Mouse (Mus musculus): ENCODE data around the gene Taf4. TPM values are rescaled to one million over a fixed set of nuclear protein-coding genes. Genes with fewer than 3 reads are reported as not detected.

The Taf4 gene
- total and polyA plus RNA-seq, 3 experiments = 6.3 to 21.8 TPM; not detected in 1

- TF ChIP-seq GABPA (IDR thresholded peaks at IDR 0.05; ENCODE audit: low read depth, low read length) (no peak), SIN3A (IDR thresholded peaks at IDR 0.05; ENCODE audit: low read length) (no peak)
These were observed 106.6 kb downstream of the Taf4 start (continued) for GRCm38 (mm10) chr2:179869871-179870270.

- H3K27ac ChIP-seq (ENCODE audit: control insufficient read depth, low read depth, low read length) = no peak overlapping the region
- no peaks in the 10 kb centered on the region for H3K27me3 ChIP-seq (ENCODE audit: control insufficient read depth in 1 of 2, insufficient read depth in 2 of 2, low read length in 2 of 2)
- H3K36me3 ChIP-seq (ENCODE audit: control insufficient read depth in 1 of 2, insufficient read depth in 2 of 2, low read length in 2 of 2) = no peaks in the 10 kb centered on the region
- H3K9me3 ChIP-seq (replicated peaks; ENCODE audit: insufficient read depth, low read length) = no peaks in the 10 kb centered on the region
- H3K9ac ChIP-seq (ENCODE audit: control insufficient read depth, low read depth, low read length, poor library complexity, severe bottlenecking) = no peak overlapping the region
- H3K4me3 ChIP-seq (ENCODE audit: control insufficient read depth in 1 of 2, insufficient read depth in 1 of 2, low read depth in 2 of 2, low read length in 2 of 2) = no peak overlapping the region
- H3K79me2 ChIP-seq (ENCODE audit: control insufficient read depth, insufficient read depth, low read length, poor library complexity) = no peaks in the 10 kb centered on the region
- H3K4me1 ChIP-seq (ENCODE audit: control insufficient read depth in 1 of 2, insufficient read depth in 2 of 2, low read length in 2 of 2) = no peaks in the 10 kb centered on the region
- no peak for DNase-seq (ENCODE audit: low read depth, low spot score)
- TF ChIP-seq MYB (IDR thresholded peaks at IDR 0.05; ENCODE audit: low read depth, low read length) (no peak), USF2 (IDR thresholded peaks at IDR 0.05; ENCODE audit: borderline replicate concordance in 1 of 2, insufficient read depth in 1 of 2, low read depth in 1 of 2, low read length in 2 of 2) (no peak)
These were observed 108.8 kb downstream of the Taf4 start for GRCm38 (mm10) chr2:179867669-179868068.

- Histone ChIP-seq H3K27me3 (ENCODE audit: control insufficient read depth in 1 of 2, insufficient read depth in 2 of 2, low read length in 2 of 2) (no peaks in the 10 kb centered on the region), H3K4me3 (ENCODE audit: control insufficient read depth in 1 of 2, insufficient read depth in 1 of 2, low read depth in 2 of 2, low read length in 2 of 2) (no peak overlapping the region), H3K9ac (ENCODE audit: control insufficient read depth, low read depth, low read length, poor library complexity, severe bottlenecking) (no peak overlapping the region), H3K36me3 (ENCODE audit: control insufficient read depth in 1 of 2, insufficient read depth in 2 of 2, low read length in 2 of 2) (no peaks in the 10 kb centered on the region), H3K79me2 (ENCODE audit: control insufficient read depth, insufficient read depth, low read length, poor library complexity) (no peaks in the 10 kb centered on the region), H3K27ac (ENCODE audit: control insufficient read depth, low read depth, low read length) (no peak overlapping the region), H3K9me3 (replicated peaks; ENCODE audit: insufficient read depth, low read length) (no peaks in the 10 kb centered on the region), H3K4me1 (ENCODE audit: control insufficient read depth in 1 of 2, insufficient read depth in 2 of 2, low read length in 2 of 2) (no peaks in the 10 kb centered on the region)
- DNase-seq (ENCODE audit: low read depth, low spot score) = no peak
- TF ChIP-seq NELFE (IDR thresholded peaks at IDR 0.05; ENCODE audit: low read depth, low read length) (no peak), MAX (IDR thresholded peaks at IDR 0.05; ENCODE audit: low read length) (no peak), MAFK (IDR thresholded peaks at IDR 0.05; ENCODE audit: borderline replicate concordance, low read depth, low read length) (no peak), TCF12 (IDR thresholded peaks at IDR 0.05; ENCODE audit: low read depth, low read length) (no peak), E2F4 (IDR thresholded peaks at IDR 0.05; ENCODE audit: borderline replicate concordance, low read depth, low read length) (no peak), GATA1 (IDR thresholded peaks at IDR 0.05; ENCODE audit: low read depth, low read length) (no peak), ZNF384 (IDR thresholded peaks at IDR 0.05; ENCODE audit: low read depth, low read length) (no peak), TBP (IDR thresholded peaks at IDR 0.05; ENCODE audit: low read depth, low read length) (no peak), USF1 (IDR thresholded peaks at IDR 0.05; ENCODE audit: low read depth, low read length) (no peak), GABPA (IDR thresholded peaks at IDR 0.05; ENCODE audit: low read depth, low read length) (no peak)
These were observed 111.3 kb downstream of the Taf4 start for GRCm38 (mm10) chr2:179865097-179865496.

GRCm38 (mm10) chr2:179863266-179863665, 113.2 kb downstream of the Taf4 start:
- no peaks in the 10 kb centered on the region for H3K27me3 ChIP-seq (ENCODE audit: control insufficient read depth in 1 of 2, insufficient read depth in 2 of 2, low read length in 2 of 2)
- no peak overlapping the region for H3K27ac ChIP-seq (ENCODE audit: control insufficient read depth, low read depth, low read length)
- H3K79me2 ChIP-seq (ENCODE audit: control insufficient read depth, insufficient read depth, low read length, poor library complexity) = no peaks in the 10 kb centered on the region
- TF ChIP-seq CTCF (IDR thresholded peaks at IDR 0.05 in 2 of 3, conservative IDR thresholded peaks at IDR 0.05 in 1 of 3; ENCODE audit: control insufficient read depth in 1 of 3, insufficient read depth in 1 of 3, low read depth in 2 of 3, low read length in 3 of 3, poor library complexity in 1 of 3, severe bottlenecking in 1 of 3) (peak in 1 of 3 experiments; percentile 2; a peak in 1 of 6 replicates), SIN3A (IDR thresholded peaks at IDR 0.05; ENCODE audit: low read length) (no peak), SMC3 (IDR thresholded peaks at IDR 0.05; ENCODE audit: low read depth, low read length) (no peak)
- no peaks in the 10 kb centered on the region for H3K4me1 ChIP-seq (ENCODE audit: control insufficient read depth in 1 of 2, insufficient read depth in 2 of 2, low read length in 2 of 2)
- H3K9me3 ChIP-seq (replicated peaks; ENCODE audit: insufficient read depth, low read length) = no peaks in the 10 kb centered on the region
- H3K36me3 ChIP-seq (ENCODE audit: control insufficient read depth in 1 of 2, insufficient read depth in 2 of 2, low read length in 2 of 2) = no peaks in the 10 kb centered on the region
- no peak overlapping the region for H3K9ac ChIP-seq (ENCODE audit: control insufficient read depth, low read depth, low read length, poor library complexity, severe bottlenecking)
- DNase-seq (ENCODE audit: low read depth, low spot score) = no peak
- H3K4me3 ChIP-seq (ENCODE audit: control insufficient read depth in 1 of 2, insufficient read depth in 1 of 2, low read depth in 2 of 2, low read length in 2 of 2) = no peak overlapping the region
